Mouse (Mus musculus) ES-Bruce4 (cell line): ENCODE measurements around the gene Fkbpl. TPM values are rescaled to one million over a fixed set of nuclear protein-coding genes. Genes with fewer than 3 reads are reported as not detected.

ENCODE experiments used
- H3K27ac ChIP-seq: 2 replicates; pipeline ENCODE4 v1.5.1; 2012; ENCODE audit warnings: low read length, inconsistent platforms; ENCODE audit not compliant: insufficient read depth
- H3K27me3 ChIP-seq: 2 replicates; pipeline ENCODE4 v1.6.1; 2012; ENCODE audit warnings: mild to moderate bottlenecking, low read length, inconsistent platforms; ENCODE audit not compliant: control insufficient read depth, poor library complexity, insufficient read depth, severe bottlenecking
- H3K36me3 ChIP-seq: 2 replicates; pipeline ENCODE4 v1.6.1; 2012; ENCODE audit warnings: inconsistent platforms, mild to moderate bottlenecking, low read length, moderate library complexity; ENCODE audit not compliant: control insufficient read depth, poor library complexity, insufficient read depth, severe bottlenecking
- H3K4me1 ChIP-seq: one replicate; pipeline ENCODE4 v1.8.1; 2011; ENCODE audit warnings: low read length; ENCODE audit not compliant: control insufficient read depth, insufficient read depth
- H3K4me3 ChIP-seq: 2 replicates; pipeline ENCODE4 v1.5.1; 2011; ENCODE audit warnings: low read depth, mild to moderate bottlenecking, low read length
- H3K9ac ChIP-seq: 2 replicates; pipeline ENCODE4 v1.6.1; 2012; ENCODE audit warnings: low read depth, mild to moderate bottlenecking, inconsistent platforms; ENCODE audit not compliant: poor library complexity, severe bottlenecking
- H3K9me3 ChIP-seq: replicated peaks from 2 replicates; pipeline ENCODE4 v1.6.1; 2012; ENCODE audit warnings: mild to moderate bottlenecking, low read length, inconsistent platforms; ENCODE audit not compliant: control insufficient read depth, poor library complexity, insufficient read depth, severe bottlenecking
- CTCF ChIP-seq: IDR thresholded peaks from one replicate; pipeline ENCODE4 v1.8.1; 2011; ENCODE audit warnings: low read depth, low read length
- EP300 ChIP-seq: IDR thresholded peaks from 2 replicates; pipeline ENCODE4 v1.6.1; 2011; ENCODE audit warnings: low read depth, low read length; ENCODE audit not compliant: insufficient read depth
- POLR2A ChIP-seq: IDR thresholded peaks from one replicate; pipeline ENCODE4 v1.8.1; 2011; ENCODE audit warnings: low read length; ENCODE audit not compliant: insufficient read depth
- polyA plus RNA-seq: library from polyadenylated mRNA; stranded (reverse); fragments of >200 nt; gene quantifications from 2 replicates; pipeline ENCODE4 v1.2.4, GENCODE M21; 2011; ENCODE audit warnings: low read depth; ENCODE audit not compliant: missing spikeins, insufficient read depth, insufficient read length

The Fkbpl gene
- polyA plus RNA-seq, 1 experiment, result 16.5 TPM

- 0 out of 2 replicates have a peak, but pooled peaks cover 4% of the 10 kb centered on the region for H3K36me3 ChIP-seq
- H3K4me3 ChIP-seq, result peak within 1 kb of the TSS; percentile 99
- H3K4me1 ChIP-seq, result peaks cover 3% of the 10 kb centered on the region
- H3K9ac ChIP-seq, result peak within 1 kb of the TSS; percentile 81
- no peaks in the 10 kb centered on the region for H3K9me3 ChIP-seq
- no peaks in the 10 kb centered on the region for H3K27me3 ChIP-seq
- peak within 1 kb of the TSS; percentile 12 for H3K27ac ChIP-seq
- TF ChIP-seq EP300 (no peak), POLR2A (peak; percentile 72), CTCF (no peak)
These were observed 40.5 kb upstream of the Fkbpl start, which contains the start of gene Agpat1 for GRCm38 (mm10) chr17:34604061-34604508. Agpat1 (plus strand) TSS chr17:34604262.

GRCm38 (mm10) chr17:34604511-34605237 lies 39.9 kb upstream of the Fkbpl start:
- Histone ChIP-seq H3K9ac (peak overlapping the region; percentile 81), H3K4me3 (peak overlapping the region; percentile 97), H3K27ac (peak overlapping the region; percentile 12), H3K27me3 (no peaks in the 10 kb centered on the region), H3K4me1 (peaks cover 3% of the 10 kb centered on the region), H3K9me3 (no peaks in the 10 kb centered on the region), H3K36me3 (0 out of 2 replicates have a peak, but pooled peaks cover 4% of the 10 kb centered on the region)
- TF ChIP-seq POLR2A (peak; percentile 1), EP300 (no peak)

DNA sequence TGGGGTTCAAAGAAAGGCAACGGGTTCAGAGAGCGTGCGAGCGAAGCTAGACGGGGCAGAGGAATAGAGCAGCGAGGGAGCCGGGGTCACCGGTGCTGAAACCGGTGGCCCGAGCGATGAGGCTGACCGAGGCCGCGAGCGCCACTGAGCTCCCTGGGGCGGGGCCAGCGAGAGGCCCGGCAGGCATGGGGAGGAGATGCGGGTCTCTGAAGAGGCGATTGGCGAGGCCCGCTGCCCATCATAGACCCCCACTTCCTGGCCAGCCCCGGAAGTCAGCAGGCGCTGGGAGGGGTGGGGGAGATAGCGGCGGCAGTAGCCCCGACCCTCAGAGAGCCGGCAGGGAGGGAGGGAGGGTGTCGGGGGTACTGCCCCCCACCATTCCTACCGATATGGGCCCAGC lies 39.0 kb upstream of the Fkbpl start:
- no peaks in the 10 kb centered on the region for H3K27me3 ChIP-seq
- TF ChIP-seq EP300 (no peak), POLR2A (peak; percentile 92)
- no peaks in the 10 kb centered on the region for H3K9me3 ChIP-seq
- H3K4me3 ChIP-seq, result peak overlapping the region; percentile 97
- 0 out of 2 replicates have a peak, but pooled peaks cover under 1% of the 10 kb centered on the region for H3K36me3 ChIP-seq
- H3K27ac ChIP-seq, result peak overlapping the region; percentile 12
- H3K4me1 ChIP-seq, result peaks cover 3% of the 10 kb centered on the region
- peak overlapping the region; percentile 81 for H3K9ac ChIP-seq

DNA sequence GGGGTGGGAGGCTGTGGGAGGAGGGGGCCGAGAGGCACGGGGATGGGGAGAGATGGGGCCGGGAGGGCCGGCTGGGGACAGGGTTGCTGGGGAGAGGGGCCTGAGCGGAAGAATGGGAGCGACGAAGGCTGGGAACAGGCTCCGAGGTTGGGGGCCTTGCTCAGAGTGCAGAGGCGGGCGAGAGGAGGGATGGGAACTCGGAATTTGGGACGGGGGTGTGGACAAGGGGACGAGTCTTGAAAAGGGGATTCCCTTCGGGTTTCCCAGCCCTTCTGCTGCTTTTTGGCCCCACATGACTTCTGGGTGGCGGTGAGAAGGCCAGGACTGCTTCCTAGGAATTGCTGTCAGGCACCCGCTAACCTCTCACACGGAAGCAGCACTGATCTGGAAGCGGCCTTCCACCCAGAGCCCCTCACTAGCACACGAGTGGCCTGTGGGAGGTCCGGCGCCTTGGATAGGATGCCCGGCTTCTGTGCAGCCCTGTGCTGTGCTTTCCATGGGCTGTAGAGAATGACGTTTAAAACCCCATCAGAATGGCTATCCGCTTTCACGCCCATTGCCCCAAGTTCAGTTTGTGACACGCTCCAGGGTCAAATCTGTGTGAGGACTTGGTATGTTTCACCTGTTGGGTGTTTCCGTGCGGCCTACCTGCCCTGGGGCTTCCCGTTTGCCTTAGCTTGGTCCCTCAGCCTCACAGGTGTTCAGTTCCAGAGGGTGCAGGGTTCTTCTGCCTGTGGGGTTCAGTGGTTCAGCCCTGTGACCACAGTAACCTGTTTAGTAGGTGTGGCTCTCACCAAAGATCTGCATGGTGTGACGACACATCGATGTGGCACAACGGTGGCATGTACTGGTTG lies 38.2 kb upstream of the Fkbpl start:
- Histone ChIP-seq H3K4me1 (peaks cover 3% of the 10 kb centered on the region), H3K36me3 (no peaks in the 10 kb centered on the region), H3K9ac (peak overlapping the region; percentile 81), H3K27ac (no peak overlapping the region), H3K4me3 (peak overlapping the region; percentile 97), H3K9me3 (no peaks in the 10 kb centered on the region), H3K27me3 (no peaks in the 10 kb centered on the region)
- TF ChIP-seq POLR2A, result no peak

DNA sequence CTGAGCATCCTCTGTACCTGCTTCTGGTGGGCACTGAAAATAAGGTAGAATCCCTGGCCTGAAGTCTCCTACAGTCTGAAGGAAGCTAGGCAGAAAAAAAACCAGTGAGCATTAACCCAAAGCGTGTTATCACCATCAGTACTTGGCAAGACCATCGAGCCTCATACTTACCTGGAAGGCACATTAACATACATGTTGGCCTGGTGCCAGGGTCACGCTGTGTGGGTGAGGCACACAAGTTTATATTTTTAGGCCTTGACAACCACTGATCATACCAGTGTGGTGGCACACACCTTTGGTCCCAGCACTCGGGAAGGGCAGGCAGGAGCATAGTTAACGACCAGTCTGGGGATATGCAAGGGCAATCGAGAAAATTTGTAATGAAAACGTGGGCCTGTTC lies 36.6 kb upstream of the Fkbpl start:
- no peak overlapping the region for H3K9ac ChIP-seq

DNA sequence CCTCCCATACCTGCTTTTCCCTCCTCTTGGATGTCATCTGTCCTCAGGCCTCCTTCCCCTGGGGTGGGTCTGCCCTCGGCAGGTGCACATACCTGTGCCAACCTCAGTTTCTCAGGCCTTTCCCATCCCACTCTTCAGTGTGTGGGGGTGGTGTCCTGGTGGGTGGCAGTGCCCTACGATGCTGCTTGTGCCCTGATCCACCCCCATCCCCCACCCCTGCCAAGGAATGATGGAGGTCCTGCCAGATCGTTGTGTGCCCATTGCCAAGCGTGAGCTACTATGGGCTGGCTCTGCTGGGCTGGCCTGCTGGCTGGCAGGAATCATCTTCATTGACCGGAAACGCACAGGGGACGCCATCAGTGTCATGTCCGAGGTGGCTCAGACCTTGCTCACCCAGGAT lies 33.5 kb upstream of the Fkbpl start:
- no peak overlapping the region for H3K27ac ChIP-seq
- H3K9me3 ChIP-seq, result no peaks in the 10 kb centered on the region
- H3K36me3 ChIP-seq, result no peaks in the 10 kb centered on the region
- no peaks in the 10 kb centered on the region for H3K27me3 ChIP-seq
- no peak overlapping the region for H3K9ac ChIP-seq
- peaks cover 3% of the 10 kb centered on the region for H3K4me1 ChIP-seq
- H3K4me3 ChIP-seq, result no peak overlapping the region
- TF ChIP-seq POLR2A (no peak), CTCF (no peak), EP300 (no peak)

More for the DNA sequence above, 36.6 kb upstream of the Fkbpl start:
- Histone ChIP-seq H3K36me3 (no peaks in the 10 kb centered on the region), H3K27ac (no peak overlapping the region), H3K4me1 (peaks cover 3% of the 10 kb centered on the region), H3K9me3 (no peaks in the 10 kb centered on the region), H3K27me3 (no peaks in the 10 kb centered on the region), H3K4me3 (no peak overlapping the region)
- no peak for TF ChIP-seq POLR2A
